Mouse (Mus musculus) urinary bladder, adult 2 months (tissue): ENCODE data around the gene Fyb2. TPM values are rescaled to one million over a fixed set of nuclear protein-coding genes. Genes with fewer than 3 reads are reported as not detected.
"Not testable (repeated sequence)": the region's sequence is repeated elsewhere in the genome, so short reads cannot be mapped to it uniquely, and the experiment has no call there.

Experiments used
- DNase-seq: peaks from one replicate; pipeline ENCODE4 v3.0.0; 2022; ENCODE audit warnings: low spot score
- polyA plus RNA-seq: library from polyadenylated mRNA; depleted of rRNA; stranded (reverse); fragments of >200 nt; gene quantifications from 2 replicates; pipeline ENCODE4 v1.2.3, GENCODE M21; 2012

Fyb2 gene
- polyA plus RNA-seq, 1 experiment: 0.76 TPM

DNA sequence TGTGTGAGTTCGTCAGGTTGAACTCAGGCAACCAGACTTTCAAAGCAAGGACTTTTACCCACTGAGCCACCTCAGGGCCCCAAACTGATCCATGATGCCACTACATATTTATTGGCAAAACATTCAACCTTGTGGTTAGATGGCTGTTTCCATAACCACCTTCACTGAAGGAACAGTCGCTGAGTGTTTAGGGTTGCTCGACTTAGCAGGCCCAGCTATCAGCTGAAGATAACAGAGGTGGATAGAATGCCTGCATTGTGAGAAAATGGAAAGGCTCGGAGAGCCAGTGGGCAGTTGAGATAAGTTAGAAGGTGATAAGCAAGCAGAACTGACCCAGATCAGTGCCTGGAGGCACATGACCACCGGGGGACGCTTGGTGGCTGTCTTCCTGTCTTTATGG is 26.3 kb downstream of the Fyb2 start:
- no peak for DNase-seq

GRCm38 (mm10) chr4:104941895-104942294 is 28.6 kb downstream of the Fyb2 start:
- DNase-seq: no peak

GRCm38 (mm10) chr4:104944482-104944881 is 31.2 kb downstream of the Fyb2 start:
- DNase-seq: no peak

GRCm38 (mm10) chr4:104948886-104949285 is 35.6 kb downstream of the Fyb2 start:
- DNase-seq: no peak

GRCm38 (mm10) chr4:104949304-104949703 is 36.0 kb downstream of the Fyb2 start:
- DNase-seq: no peak

- DNase-seq: no peak
These were observed 38.1 kb downstream of the Fyb2 start for GRCm38 (mm10) chr4:104951280-104951878.

GRCm38 (mm10) chr4:104956691-104957090 is 43.4 kb downstream of the Fyb2 start:
- no peak for DNase-seq

GRCm38 (mm10) chr4:104961431-104961830 is 48.2 kb downstream of the Fyb2 start:
- DNase-seq: no peak

GRCm38 (mm10) chr4:104972606-104973005 is 59.4 kb downstream of the Fyb2 start:
- no peak for DNase-seq

DNA sequence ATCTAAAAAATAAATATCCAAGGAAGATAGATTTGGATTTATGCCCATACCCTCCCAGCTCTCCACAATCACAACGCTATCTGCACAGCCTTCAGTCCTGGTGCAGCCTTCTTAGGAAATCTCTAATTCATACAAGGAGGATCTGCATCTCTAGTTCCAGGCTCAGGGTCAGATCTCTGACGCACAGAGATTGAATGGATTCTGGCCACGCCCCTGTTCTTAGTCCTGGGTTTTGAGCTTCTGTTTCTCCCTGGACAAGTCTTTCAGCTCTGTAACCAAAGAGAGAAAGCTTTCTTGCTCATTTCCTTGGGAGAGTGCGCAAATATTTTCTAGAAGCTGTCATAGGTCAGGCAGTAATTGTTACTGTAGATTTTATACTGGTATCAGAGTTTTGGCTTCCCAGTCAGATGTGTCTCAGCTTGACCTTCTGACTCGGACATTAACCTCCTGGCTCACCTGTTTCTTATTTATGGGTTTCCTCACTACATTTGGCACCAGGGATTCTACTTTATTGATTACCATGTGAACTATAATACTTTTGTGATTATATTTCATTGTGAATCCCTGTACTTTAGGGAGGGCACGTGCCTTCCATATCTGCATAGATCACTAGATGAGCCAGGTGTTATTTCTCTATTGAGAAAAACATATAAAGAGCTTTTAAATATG is 62.0 kb downstream of the Fyb2 start:
- no peak for DNase-seq

- no peak for DNase-seq
These were observed 72.8 kb downstream of the Fyb2 start for GRCm38 (mm10) chr4:104985960-104986632.

DNA sequence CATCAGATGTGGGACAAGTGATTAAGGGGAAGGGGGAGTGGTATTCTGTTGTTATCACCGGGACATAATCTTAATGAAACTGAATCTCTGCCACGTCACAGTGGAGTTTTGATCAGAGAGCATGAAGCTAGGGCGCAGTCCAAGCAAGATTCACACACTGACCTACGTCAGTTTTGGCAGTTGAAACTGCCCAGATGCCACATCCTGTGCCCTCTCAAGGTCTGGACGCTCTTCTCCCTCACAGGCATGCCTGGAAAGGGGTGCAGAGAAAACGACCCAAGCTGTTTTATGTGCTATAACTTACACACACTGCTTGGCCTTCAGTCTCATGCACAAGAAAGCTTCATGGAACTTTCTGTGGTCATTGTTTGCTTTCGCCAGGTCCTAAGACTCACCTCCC is 74.4 kb downstream of the Fyb2 start:
- no peak for DNase-seq

- DNase-seq: peak; percentile 34
These were observed 74.8 kb downstream of the Fyb2 start for GRCm38 (mm10) chr4:104988102-104988501.

GRCm38 (mm10) chr4:104988709-104989108 is 75.5 kb downstream of the Fyb2 start:
- DNase-seq: no peak

DNA sequence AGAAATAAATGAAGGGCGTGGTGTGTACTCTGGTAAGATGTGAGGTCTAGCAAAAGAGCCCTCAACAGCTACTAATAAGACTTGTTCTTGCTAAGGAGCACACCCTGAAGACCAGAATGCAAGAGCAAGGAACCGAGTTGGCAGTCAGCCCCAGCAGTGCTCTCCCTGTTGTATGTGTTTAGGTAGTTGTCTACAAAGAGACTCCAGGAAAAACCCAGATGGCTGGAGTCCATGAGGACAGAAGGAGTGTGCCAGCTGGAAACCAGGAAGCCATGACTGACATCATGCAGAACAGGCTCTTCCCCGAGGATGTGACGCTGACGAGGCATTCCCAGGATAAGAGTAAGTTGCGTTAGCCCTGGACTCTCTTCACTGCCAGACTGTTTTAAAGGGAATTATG is 76.8 kb downstream of the Fyb2 start:
- no peak for DNase-seq

DNA sequence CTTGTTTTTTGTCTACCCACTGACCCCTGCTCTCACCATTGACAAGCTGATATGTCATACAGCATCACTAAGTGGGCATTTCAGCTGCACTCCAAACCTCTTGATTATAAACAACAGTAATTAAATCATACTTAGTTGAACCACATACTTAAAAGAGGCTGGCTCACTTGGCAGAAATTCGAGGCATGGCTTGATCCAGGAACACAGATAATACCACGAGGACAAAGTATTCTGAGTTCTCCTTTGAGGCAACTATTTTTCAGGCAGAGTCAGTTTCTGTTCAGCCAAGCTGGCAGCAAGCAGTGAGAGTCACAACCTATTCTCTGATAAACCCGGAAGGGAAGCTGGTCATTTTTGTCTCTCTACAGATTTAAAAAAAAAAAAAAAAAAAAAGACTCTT is 77.4 kb downstream of the Fyb2 start:
- DNase-seq: no peak

DNA sequence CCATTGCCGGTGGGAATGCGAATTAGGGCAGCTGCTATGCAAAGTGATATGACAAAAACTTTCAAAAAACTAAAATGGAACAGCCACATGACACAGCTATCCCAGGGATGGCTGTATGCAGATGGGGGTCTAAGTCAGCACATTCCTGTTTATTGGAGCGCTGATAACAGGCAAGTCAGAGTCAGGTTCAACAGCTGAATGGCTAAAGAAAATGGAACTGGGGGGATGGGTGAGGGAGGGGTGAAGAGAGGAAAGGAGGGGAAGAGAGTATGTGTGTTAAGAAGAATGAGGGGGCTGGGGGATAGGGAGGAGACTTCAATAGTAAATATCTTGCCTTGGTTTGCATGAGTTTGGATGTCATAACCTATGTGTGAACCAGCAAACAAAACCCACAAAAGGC is 79.0 kb downstream of the Fyb2 start:
- DNase-seq: no peak

DNA sequence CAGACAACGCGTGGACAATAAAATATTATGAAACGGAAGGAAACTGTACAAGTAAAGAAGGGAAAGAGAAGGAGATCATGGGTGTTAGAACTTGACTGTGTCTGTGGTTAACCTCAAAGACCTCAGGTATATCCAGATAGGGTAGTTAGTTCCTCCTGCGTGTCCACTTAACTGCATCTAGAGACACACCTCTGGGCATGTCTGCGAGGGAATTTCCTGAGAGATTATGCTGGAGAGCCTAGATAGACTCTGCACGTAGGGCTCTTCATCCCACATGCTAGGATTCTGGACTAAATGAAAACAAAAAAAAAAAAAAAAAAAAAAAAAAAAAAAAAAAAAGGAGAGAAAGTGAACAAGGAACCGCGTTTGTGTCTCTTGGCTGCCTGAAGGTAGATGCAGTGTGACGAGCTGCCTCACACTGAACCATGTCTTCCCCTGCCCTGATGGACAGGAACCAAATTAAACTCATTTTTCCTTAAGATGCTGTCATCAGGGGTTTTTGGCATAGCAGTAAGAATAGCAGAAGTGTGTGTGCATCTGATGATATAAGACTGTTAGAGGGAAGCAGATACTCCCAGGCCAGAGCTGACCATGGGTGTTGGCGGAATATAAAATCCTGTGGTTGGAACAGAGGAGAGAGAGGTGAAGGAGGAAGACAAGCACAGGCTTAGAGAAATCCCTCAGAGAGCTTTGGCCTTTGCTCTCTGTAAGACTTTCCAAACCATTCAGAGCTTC is 80.1 kb downstream of the Fyb2 start:
- DNase-seq: no peak

DNA sequence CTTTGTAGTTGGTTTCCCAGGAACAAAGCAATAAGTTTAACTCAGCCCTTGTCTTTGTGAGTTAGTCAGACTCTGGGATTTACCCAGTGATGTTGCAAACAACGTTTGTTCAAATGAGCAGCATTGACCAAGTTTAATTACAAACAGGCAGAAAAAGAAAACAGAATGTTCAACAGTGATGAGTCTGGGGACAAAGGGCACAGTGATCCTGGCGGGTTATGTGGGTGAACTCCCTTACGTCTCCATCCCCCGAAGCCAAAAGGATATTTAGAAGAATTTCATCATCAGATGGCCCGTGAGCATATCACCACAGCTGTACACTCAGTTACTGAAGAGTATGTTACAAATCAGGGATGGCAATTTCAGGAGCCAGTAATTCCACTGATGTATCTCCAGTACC is 86.4 kb downstream of the Fyb2 start:
- DNase-seq: no peak

GRCm38 (mm10) chr4:105001736-105002135 is 88.5 kb downstream of the Fyb2 start:
- no peak for DNase-seq

GRCm38 (mm10) chr4:105004135-105004534 is 90.9 kb downstream of the Fyb2 start:
- DNase-seq: no peak

- not testable (repeated sequence) for DNase-seq
These were observed 91.4 kb downstream of the Fyb2 start for GRCm38 (mm10) chr4:105004649-105005048.
